Mouse (Mus musculus) neural tube, embryonic 11.5 days (tissue): ENCODE results near the gene Uspl1. TPM values are rescaled to one million over a fixed set of nuclear protein-coding genes. Genes with fewer than 3 reads are reported as not detected.

ENCODE experiments used
- ATAC-seq: fragments of 200-750 bp; cut with Nextera tagmentation; 2 replicates; pipeline ENCODE4 v1.8.0; 2017; ENCODE audit warnings: moderate number of reproducible peaks, mild to moderate bottlenecking, moderate TSS enrichment, moderate library complexity; ENCODE audit not compliant: insufficient read depth, low FRiP score, low TSS enrichment
- DNase-seq: peaks from one replicate; pipeline ENCODE4 v3.0.0-alpha.2; 2015; ENCODE audit warnings: low spot score
- H3K27ac ChIP-seq: fragments of 300-500 bp; sonication (generic); 2 replicates; pipeline ENCODE4 v1.5.1; 2014; ENCODE audit warnings: low read depth, mild to moderate bottlenecking, low read length
- H3K27me3 ChIP-seq: fragments of 300-500 bp; sonication (generic); 2 replicates; pipeline ENCODE4 v1.6.1; 2014; ENCODE audit warnings: mild to moderate bottlenecking, low read length, mixed read lengths; ENCODE audit not compliant: control insufficient read depth, insufficient read depth
- H3K36me3 ChIP-seq: fragments of 300-500 bp; sonication (generic); 2 replicates; pipeline ENCODE4 v1.6.1; 2014; ENCODE audit warnings: mild to moderate bottlenecking, low read length, moderate library complexity, mixed read lengths; ENCODE audit not compliant: control insufficient read depth, insufficient read depth
- H3K4me1 ChIP-seq: fragments of 300-500 bp; sonication (generic); 2 replicates; pipeline ENCODE4 v1.6.1; 2014; ENCODE audit warnings: low read length, mixed read lengths; ENCODE audit not compliant: control insufficient read depth, insufficient read depth
- H3K4me2 ChIP-seq: fragments of 300-500 bp; sonication (generic); 2 replicates; pipeline ENCODE4 v1.6.1; 2014; ENCODE audit warnings: low read depth, mild to moderate bottlenecking, moderate library complexity
- H3K4me3 ChIP-seq: fragments of 300-500 bp; sonication (generic); 2 replicates; pipeline ENCODE4 v1.5.1; 2014; ENCODE audit warnings: low read depth, low read length
- H3K9ac ChIP-seq: fragments of 300-500 bp; sonication (generic); 2 replicates; pipeline ENCODE4 v1.6.1; 2014; ENCODE audit warnings: mild to moderate bottlenecking, low read length
- H3K9me3 ChIP-seq: fragments of 300-500 bp; sonication (generic); 2 replicates; pipeline ENCODE4 v1.6.1; 2016; ENCODE audit warnings: low read length; ENCODE audit not compliant: control insufficient read depth
- WGBS: fragments of 180-500 bp; shearing (Covaris S2); extraction: QIAGEN DNeasy Blood & Tissue Kit; methylation state at CpG from one replicate; pipeline ENCODE4 v1.1.7; 2014; 5-methylcytosine and 5-hydroxymethylcytosine counted together
- polyA plus RNA-seq: library from polyadenylated mRNA; unstranded; fragments of >200 nt; fragmentation: Nextera tagmentation; extraction: Ambion mirVana; gene quantifications from 2 replicates; pipeline ENCODE4 v1.2.1, GENCODE M21; 2014

Uspl1 gene
- polyA plus RNA-seq, 1 experiment from 2014 or later: 78.6 TPM

GRCm38 (mm10) chr5:149247047-149247904, 63.1 kb downstream of the Uspl1 start:
- Histone ChIP-seq H3K36me3 (no peaks in the 10 kb centered on the region), H3K27me3 (no peaks in the 10 kb centered on the region), H3K9ac (no peak overlapping the region), H3K27ac (no peak overlapping the region), H3K4me3 (no peak overlapping the region), H3K4me1 (no peaks in the 10 kb centered on the region), H3K4me2 (no peak overlapping the region), H3K9me3 (no peaks in the 10 kb centered on the region)
- DNase-seq (no peak), ATAC-seq (no peak)
- WGBS: 52% methylated on average over 20 of the region's 20 CpGs

GRCm38 (mm10) chr5:149252303-149252702, 68.2 kb downstream of the Uspl1 start:
- Histone ChIP-seq H3K4me2 (no peak overlapping the region), H3K4me1 (no peaks in the 10 kb centered on the region; the same call in 1 of the 2 replicates), H3K4me3 (no peak overlapping the region), H3K27me3 (no peaks in the 10 kb centered on the region), H3K36me3 (no peaks in the 10 kb centered on the region), H3K9me3 (no peaks in the 10 kb centered on the region), H3K27ac (no peak overlapping the region), H3K9ac (no peak overlapping the region)
- no peak for ATAC-seq
- no peak for DNase-seq
- WGBS: 78% methylated on average over 3 of the region's 3 CpGs

DNA sequence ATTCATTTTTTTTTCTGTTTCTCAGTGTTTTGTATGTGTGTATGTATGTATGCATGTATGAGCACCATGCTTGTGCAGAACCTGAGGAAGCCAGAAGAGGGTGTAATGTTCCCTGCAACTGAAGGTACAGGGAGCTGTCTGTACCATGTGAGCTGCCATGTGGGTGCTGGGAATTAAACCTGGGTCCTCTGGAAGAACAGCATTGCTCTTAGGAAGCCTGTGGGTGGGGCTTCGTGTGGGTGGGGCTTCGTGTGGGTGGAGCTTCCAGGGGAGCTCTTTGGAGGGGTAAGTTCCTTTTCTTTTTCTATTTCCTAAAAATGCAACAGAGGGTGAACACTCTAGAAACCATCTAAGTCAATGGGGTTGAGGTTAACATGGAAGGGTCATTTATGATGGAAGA, 69.3 kb downstream of the Uspl1 start:
- H3K9ac ChIP-seq: no peak overlapping the region
- H3K4me2 ChIP-seq: no peak overlapping the region
- no peak overlapping the region for H3K27ac ChIP-seq
- DNase-seq: no peak
- ATAC-seq: no peak
- 80% methylated on average over 2 of the region's 2 CpGs for WGBS
- H3K9me3 ChIP-seq: no peaks in the 10 kb centered on the region
- H3K27me3 ChIP-seq: no peaks in the 10 kb centered on the region
- no peaks in the 10 kb centered on the region for H3K36me3 ChIP-seq
- H3K4me1 ChIP-seq: peaks cover 9% of the 10 kb centered on the region; the same call in 1 of the 2 replicates
- no peak overlapping the region for H3K4me3 ChIP-seq

- DNase-seq (no peak), ATAC-seq (no peak)
- no peaks in the 10 kb centered on the region for H3K36me3 ChIP-seq
- H3K27me3 ChIP-seq: no peaks in the 10 kb centered on the region
- H3K9ac ChIP-seq: no peak overlapping the region
- 89% methylated on average over 2 of the region's 2 CpGs for WGBS
- peaks cover 15% of the 10 kb centered on the region for H3K4me1 ChIP-seq
- no peaks in the 10 kb centered on the region for H3K9me3 ChIP-seq
- no peak overlapping the region for H3K4me3 ChIP-seq
- no peak overlapping the region for H3K27ac ChIP-seq
- H3K4me2 ChIP-seq: no peak overlapping the region
Observed at GRCm38 (mm10) chr5:149255522-149255921, 71.4 kb downstream of the Uspl1 start.

GRCm38 (mm10) chr5:149257518-149258281, 73.5 kb downstream of the Uspl1 start:
- no peak overlapping the region for H3K4me2 ChIP-seq
- H3K27me3 ChIP-seq: no peaks in the 10 kb centered on the region
- peak overlapping the region; percentile 82 for H3K27ac ChIP-seq
- H3K36me3 ChIP-seq: no peaks in the 10 kb centered on the region; the same call in 1 of the 2 replicates
- 34% methylated on average over 14 of the region's 14 CpGs for WGBS
- DNase-seq (peak; percentile 65), ATAC-seq (peak; percentile 77)
- 0 out of 2 replicates have a peak, but pooled peaks cover 4% of the 10 kb centered on the region for H3K9me3 ChIP-seq
- H3K4me3 ChIP-seq: no peak overlapping the region
- peaks cover 15% of the 10 kb centered on the region for H3K4me1 ChIP-seq
- peak overlapping the region; percentile 18; the same call in 1 of the 2 replicates for H3K9ac ChIP-seq

GRCm38 (mm10) chr5:149259093-149259492, 74.9 kb downstream of the Uspl1 start:
- H3K27me3 ChIP-seq: no peaks in the 10 kb centered on the region

GRCm38 (mm10) chr5:149261449-149261848, 77.3 kb downstream of the Uspl1 start:
- no peak overlapping the region for H3K9ac ChIP-seq
- H3K27ac ChIP-seq: no peak overlapping the region
- WGBS: 79% methylated on average over 7 of the region's 7 CpGs
- 0 out of 2 replicates have a peak, but pooled peaks cover 4% of the 10 kb centered on the region for H3K9me3 ChIP-seq
- no peak overlapping the region for H3K4me3 ChIP-seq
- no peak for DNase-seq
- no peak for ATAC-seq
- no peaks in the 10 kb centered on the region; the same call in 1 of the 2 replicates for H3K36me3 ChIP-seq
- peaks cover 15% of the 10 kb centered on the region for H3K4me1 ChIP-seq
- H3K27me3 ChIP-seq: no peaks in the 10 kb centered on the region
- no peak overlapping the region for H3K4me2 ChIP-seq

More at GRCm38 (mm10) chr5:149259093-149259492, 74.9 kb downstream of the Uspl1 start:
- Histone ChIP-seq H3K9ac (peak overlapping the region; percentile 3; the same call in 1 of the 2 replicates), H3K9me3 (0 out of 2 replicates have a peak, but pooled peaks cover 4% of the 10 kb centered on the region), H3K4me2 (peak overlapping the region; percentile 19; the same call in 1 of the 2 replicates), H3K36me3 (no peaks in the 10 kb centered on the region; the same call in 1 of the 2 replicates), H3K4me3 (no peak overlapping the region), H3K27ac (peak overlapping the region; percentile 82), H3K4me1 (peaks cover 15% of the 10 kb centered on the region)
- DNase-seq: peak; percentile 81
- peak; percentile 62 for ATAC-seq
- WGBS: 21% methylated on average over 16 of the region's 16 CpGs

DNA sequence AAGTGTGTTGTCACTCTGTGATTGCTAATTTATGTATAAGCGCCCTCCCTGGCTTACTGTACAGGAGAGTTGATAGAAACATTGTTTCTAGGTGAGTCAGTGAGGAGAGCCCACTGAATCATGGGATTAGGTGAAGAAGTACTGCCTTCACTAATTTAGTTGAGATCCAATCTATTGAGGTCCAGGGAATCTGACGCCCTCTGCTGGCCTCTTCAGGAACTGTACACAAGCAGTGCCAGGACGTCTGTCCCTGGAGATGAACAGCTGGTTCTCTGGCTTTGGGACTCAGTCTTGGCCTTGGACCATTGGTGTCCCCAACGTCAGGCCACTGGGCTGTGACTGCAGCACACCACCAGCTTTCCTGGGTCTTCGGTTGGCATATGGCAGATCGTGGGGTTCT, 77.7 kb downstream of the Uspl1 start:
- H3K27ac ChIP-seq: no peak overlapping the region
- peaks cover 15% of the 10 kb centered on the region for H3K4me1 ChIP-seq
- H3K27me3 ChIP-seq: no peaks in the 10 kb centered on the region
- no peaks in the 10 kb centered on the region; the same call in 1 of the 2 replicates for H3K36me3 ChIP-seq
- ATAC-seq (no peak), DNase-seq (no peak)
- H3K9ac ChIP-seq: no peak overlapping the region
- H3K9me3 ChIP-seq: 0 out of 2 replicates have a peak, but pooled peaks cover 4% of the 10 kb centered on the region
- WGBS: 58% methylated on average over 6 of the region's 6 CpGs
- no peak overlapping the region for H3K4me3 ChIP-seq
- H3K4me2 ChIP-seq: no peak overlapping the region
